Mouse (Mus musculus): ENCODE data around the gene Plod3.

GRCm38 (mm10) chr5:137025132-137025531 lies 38.3 kb downstream of the Plod3 start:
- TF ChIP-seq CTCF (IDR thresholded peaks at IDR 0.05; ENCODE audit: control insufficient read depth, insufficient read depth, low read length) = peak; percentile 94
- TF ChIP-seq POLR2A (IDR thresholded peaks at IDR 0.05; ENCODE audit: borderline replicate concordance, control insufficient read depth, low read depth, low read length) = no peak
